Mouse (Mus musculus) spleen, adult 2 months (tissue): Measurements from ENCODE around the gene Npb. TPM values are rescaled to one million over a fixed set of nuclear protein-coding genes. Genes with fewer than 3 reads are reported as not detected.

Experiments used
- DNase-seq, 2 experiments: peaks; one replicate each; pipeline versions ENCODE4 v3.0.0 to v3.0.0-alpha.2; 2012 to 2021; ENCODE audit warnings: low spot score in 2 of 2, low read depth in 1 of 2
- H3K27ac ChIP-seq: fragments of 200-500 bp; 2 replicates; pipeline ENCODE4 v1.5.1; 2012; ENCODE audit warnings: low read length, inconsistent platforms; ENCODE audit not compliant: insufficient read depth
- H3K27me3 ChIP-seq: fragments of 200-500 bp; 2 replicates; pipeline ENCODE4 v1.6.1; 2012; ENCODE audit warnings: mild to moderate bottlenecking, moderate library complexity, low read length, inconsistent platforms; ENCODE audit not compliant: control insufficient read depth, insufficient read depth
- H3K36me3 ChIP-seq: fragments of 200-500 bp; 2 replicates; pipeline ENCODE4 v1.6.1; 2012; ENCODE audit warnings: mild to moderate bottlenecking, low read length, inconsistent platforms; ENCODE audit not compliant: control insufficient read depth, insufficient read depth
- H3K4me1 ChIP-seq: fragments of 200-500 bp; 2 replicates; pipeline ENCODE4 v1.6.1; 2011; ENCODE audit warnings: inconsistent platforms; ENCODE audit not compliant: control insufficient read depth, insufficient read depth, insufficient read length
- H3K4me3 ChIP-seq: fragments of 200-500 bp; 2 replicates; pipeline ENCODE4 v1.5.1; 2011; ENCODE audit warnings: mild to moderate bottlenecking, inconsistent platforms; ENCODE audit not compliant: insufficient read depth, insufficient read length; ENCODE audit errors: extremely low read depth
- CTCF ChIP-seq: fragments of 200-500 bp; IDR thresholded peaks from 2 replicates; pipeline ENCODE4 v1.5.1; 2011; ENCODE audit warnings: mild to moderate bottlenecking, inconsistent platforms; ENCODE audit not compliant: insufficient read depth, insufficient read length, insufficient replicate concordance; ENCODE audit errors: extremely low read depth
- POLR2A ChIP-seq: fragments of 200-500 bp; IDR thresholded peaks from 2 replicates; pipeline ENCODE4 v1.6.1; 2011; ENCODE audit warnings: low read depth, low read length, inconsistent platforms
- WGBS: fragments of 180-500 bp; shearing (Covaris S2); methylation state at CpG from one replicate; pipeline ENCODE4 v1.1.7; 2018; 5-methylcytosine and 5-hydroxymethylcytosine counted together
- polyA plus RNA-seq: library from polyadenylated mRNA; depleted of rRNA; stranded (reverse); fragments of >200 nt; gene quantifications from 2 replicates; pipeline ENCODE4 v1.2.3, GENCODE M21; 2012

Npb gene
- polyA plus RNA-seq, 1 experiment, result 4.4 TPM

GRCm38 (mm10) chr11:120571754-120572416 is 36.4 kb upstream of the Npb start:
- H3K27me3 ChIP-seq, result no peaks in the 10 kb centered on the region
- WGBS, result 6% methylated on average over 11 of the region's 11 CpGs
- TF ChIP-seq POLR2A (no peak), CTCF (no peak)
- DNase-seq, result no peak
- peak overlapping the region; percentile 75 for H3K4me3 ChIP-seq
- H3K4me1 ChIP-seq, result peaks cover 9% of the 10 kb centered on the region; the same call in 1 of the 2 replicates
- H3K27ac ChIP-seq, result peak overlapping the region; percentile 70; the same call in 1 of the 2 replicates
- H3K36me3 ChIP-seq, result peaks cover 26% of the 10 kb centered on the region

GRCm38 (mm10) chr11:120572417-120572751 is 35.9 kb upstream of the Npb start:
- Histone ChIP-seq H3K4me1 (peaks cover 9% of the 10 kb centered on the region; the same call in 1 of the 2 replicates), H3K36me3 (peaks cover 21% of the 10 kb centered on the region), H3K4me3 (peak overlapping the region; percentile 75), H3K27ac (peak overlapping the region; percentile 70), H3K27me3 (no peaks in the 10 kb centered on the region)
- WGBS, result under 1% methylated on average over 24 of the region's 24 CpGs
- no peak for TF ChIP-seq POLR2A
- no peak for TF ChIP-seq CTCF
- no peak for DNase-seq

GRCm38 (mm10) chr11:120572752-120573584 is 35.3 kb upstream of the Npb start, which contains the start of gene P4hb:
P4hb (minus strand) TSS chr11:120573253.
- Histone ChIP-seq H3K4me1 (peaks cover 9% of the 10 kb centered on the region; the same call in 1 of the 2 replicates), H3K36me3 (peaks cover 17% of the 10 kb centered on the region), H3K27ac (peak within 1 kb of the TSS; percentile 99), H3K27me3 (no peaks in the 10 kb centered on the region), H3K4me3 (peak within 1 kb of the TSS; percentile 75)
- TF ChIP-seq CTCF (no peak), POLR2A (peak; percentile 96)
- WGBS, result under 1% methylated on average over 94 of the region's 94 CpGs
- DNase-seq, result peak; percentile 98 to 99

GRCm38 (mm10) chr11:120573585-120574277 is 34.5 kb upstream of the Npb start:
- H3K27me3 ChIP-seq, result no peaks in the 10 kb centered on the region
- TF ChIP-seq POLR2A (no peak), CTCF (no peak)
- DNase-seq, result peak in 1 of 2 experiments; percentile 77
- H3K27ac ChIP-seq, result peak overlapping the region; percentile 99
- H3K4me3 ChIP-seq, result peak overlapping the region; percentile 74
- WGBS, result under 1% methylated on average over 23 of the region's 23 CpGs
- H3K36me3 ChIP-seq, result peaks cover 19% of the 10 kb centered on the region
- peaks cover 9% of the 10 kb centered on the region; the same call in 1 of the 2 replicates for H3K4me1 ChIP-seq

- Histone ChIP-seq H3K27ac (no peak overlapping the region), H3K4me3 (no peak overlapping the region), H3K27me3 (no peaks in the 10 kb centered on the region), H3K4me1 (peaks cover 12% of the 10 kb centered on the region; the same call in 1 of the 2 replicates), H3K36me3 (peaks cover 23% of the 10 kb centered on the region)
- WGBS, result 49% methylated on average over 5 of the region's 5 CpGs
- TF ChIP-seq POLR2A (no peak), CTCF (no peak)
- no peak for DNase-seq
These were observed 34.0 kb upstream of the Npb start for GRCm38 (mm10) chr11:120574278-120574600.

- H3K4me3 ChIP-seq, result no peak overlapping the region
These were observed 33.2 kb upstream of the Npb start for GRCm38 (mm10) chr11:120575046-120575445.

More at GRCm38 (mm10) chr11:120575046-120575445, 33.2 kb upstream of the Npb start:
- WGBS, result 90% methylated on average over 2 of the region's 2 CpGs
- no peaks in the 10 kb centered on the region for H3K27me3 ChIP-seq
- peaks cover 26% of the 10 kb centered on the region for H3K36me3 ChIP-seq
- peaks cover 19% of the 10 kb centered on the region; the same call in 1 of the 2 replicates for H3K4me1 ChIP-seq
- no peak for DNase-seq
- H3K27ac ChIP-seq, result no peak overlapping the region
- TF ChIP-seq POLR2A (no peak), CTCF (no peak)
